Mouse (Mus musculus): Measurements from ENCODE around the gene Camk1. TPM values are rescaled to one million over a fixed set of nuclear protein-coding genes. Genes with fewer than 3 reads are reported as not detected.
A peak's percentile ranks its signal among the peaks of the same experiment; 100 is the strongest.
"Not testable (repeated sequence)": the region's sequence is repeated elsewhere in the genome, so short reads cannot be mapped to it uniquely, and the experiment has no call there.

Camk1 gene
- total RNA-seq, 2 experiments from 2014 or later: 51.8 to 53.2 TPM

DNA sequence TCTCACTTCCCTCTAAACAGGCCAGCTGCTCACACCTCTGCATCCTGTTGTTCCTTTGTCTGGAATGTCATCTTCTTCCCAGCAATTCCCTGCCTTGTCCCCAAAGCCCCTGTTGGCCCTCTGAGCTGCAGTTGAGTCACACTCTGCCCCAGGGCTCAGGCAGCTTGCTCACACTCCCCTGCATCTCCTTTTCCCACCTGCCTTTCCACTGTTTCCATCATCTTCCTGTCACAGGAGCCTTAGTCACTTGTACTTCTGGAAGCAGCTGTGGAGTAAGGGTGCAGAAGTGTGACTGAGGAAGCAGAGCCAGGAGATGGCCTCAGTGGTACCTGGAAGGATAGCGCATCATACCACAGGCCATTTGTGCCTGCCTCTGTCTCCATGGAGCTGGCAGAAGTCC, 18.5 kb upstream of the Camk1 start:
- no peak for DNase-seq (ENCODE audit: low spot score in 2 of 2)

GRCm38 (mm10) chr6:113361476-113361875, 17.7 kb upstream of the Camk1 start:
- no peak for DNase-seq (ENCODE audit: low spot score in 2 of 2)

- DNase-seq (ENCODE audit: low spot score in 2 of 2): no peak
These were observed 9.9 kb upstream of the Camk1 start for GRCm38 (mm10) chr6:113353696-113354095.

DNA sequence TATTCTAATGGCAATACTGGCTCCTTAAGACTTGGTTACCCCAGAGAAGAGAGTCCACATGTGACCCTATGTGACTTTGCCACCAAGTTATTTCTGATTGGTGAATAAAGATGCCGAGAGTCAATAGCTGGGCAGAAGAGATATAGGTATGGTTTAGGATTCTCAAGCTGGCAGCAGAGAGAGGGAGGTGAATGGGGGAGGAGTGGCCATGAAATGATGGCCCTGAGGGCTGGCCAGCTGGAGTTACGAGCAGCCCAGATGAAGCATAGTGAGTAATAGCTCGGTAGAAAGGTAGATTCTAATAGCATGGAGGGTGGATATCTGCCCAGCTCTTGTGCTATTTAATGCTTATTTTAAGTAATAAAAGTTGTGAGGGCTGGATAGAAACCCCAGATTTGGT, 9.0 kb upstream of the Camk1 start:
- no peak for DNase-seq (ENCODE audit: low spot score in 2 of 2)

DNA sequence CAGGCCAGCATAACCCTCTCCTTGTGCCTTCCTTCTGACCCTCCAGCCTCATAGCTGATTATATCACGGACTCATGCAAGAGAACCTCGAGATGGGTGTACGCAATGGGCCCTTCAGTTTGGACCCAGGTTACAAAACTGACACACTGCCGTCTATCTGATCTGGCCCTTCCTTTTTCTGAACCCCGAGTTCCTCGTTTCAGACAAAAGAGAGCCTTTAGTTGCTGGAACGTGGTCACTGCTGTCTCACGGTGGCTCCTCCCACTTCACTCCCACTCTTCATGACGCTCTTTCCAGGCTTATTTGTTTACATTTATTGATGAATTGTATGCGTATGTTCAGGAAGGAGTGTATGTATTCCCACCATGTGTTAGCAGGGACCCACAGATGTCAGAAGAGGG, 7.9 kb upstream of the Camk1 start:
- DNase-seq (ENCODE audit: low spot score in 2 of 2): no peak

DNA sequence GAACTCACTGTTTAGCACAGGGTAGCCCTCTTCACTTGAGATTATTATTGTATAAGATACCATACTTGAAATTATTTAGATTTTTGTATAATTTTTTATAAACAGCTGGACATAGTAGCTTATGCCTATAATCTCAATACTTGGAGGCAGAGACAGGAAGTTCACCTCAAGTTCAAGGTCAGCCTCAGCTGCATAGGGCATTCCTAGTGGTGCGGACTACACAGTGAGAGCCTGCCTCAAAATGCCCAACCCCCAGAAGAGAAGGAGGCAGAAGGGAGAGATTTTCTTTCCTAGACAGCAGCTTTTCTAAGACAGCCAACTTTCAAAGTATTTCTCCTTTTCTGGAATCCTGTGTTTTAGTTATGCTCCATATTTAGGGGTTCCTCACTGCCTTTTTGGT, 7.4 kb upstream of the Camk1 start:
- no peak for DNase-seq (ENCODE audit: low spot score in 2 of 2)

GRCm38 (mm10) chr6:113350538-113350937, 6.8 kb upstream of the Camk1 start:
- no peak for DNase-seq (ENCODE audit: low spot score in 2 of 2)

- no peak for DNase-seq (ENCODE audit: low spot score in 2 of 2)
These were observed 3.1 kb upstream of the Camk1 start for GRCm38 (mm10) chr6:113346897-113347296.

DNA sequence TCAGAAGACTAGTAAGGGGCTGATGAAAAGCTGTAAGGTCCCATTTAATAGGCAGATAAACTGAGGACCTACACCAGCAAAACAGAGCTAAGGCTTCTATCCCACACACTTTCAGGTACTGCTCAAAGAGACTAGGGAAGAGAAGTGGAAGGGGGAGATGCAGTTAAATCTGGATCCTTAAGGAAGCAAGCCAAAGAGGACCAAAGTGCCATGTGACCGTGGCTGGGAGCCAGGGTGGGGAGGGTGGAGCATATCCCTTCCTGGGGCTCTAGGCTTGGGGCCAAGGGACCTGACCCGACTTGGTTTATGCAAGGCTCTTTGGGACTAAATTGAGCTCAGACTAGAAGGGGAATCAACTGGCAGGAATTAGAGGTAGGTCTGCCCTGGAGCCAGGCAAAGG, 537 bp upstream of the Camk1 start:
- no peak for DNase-seq (ENCODE audit: low spot score in 2 of 2)

DNA sequence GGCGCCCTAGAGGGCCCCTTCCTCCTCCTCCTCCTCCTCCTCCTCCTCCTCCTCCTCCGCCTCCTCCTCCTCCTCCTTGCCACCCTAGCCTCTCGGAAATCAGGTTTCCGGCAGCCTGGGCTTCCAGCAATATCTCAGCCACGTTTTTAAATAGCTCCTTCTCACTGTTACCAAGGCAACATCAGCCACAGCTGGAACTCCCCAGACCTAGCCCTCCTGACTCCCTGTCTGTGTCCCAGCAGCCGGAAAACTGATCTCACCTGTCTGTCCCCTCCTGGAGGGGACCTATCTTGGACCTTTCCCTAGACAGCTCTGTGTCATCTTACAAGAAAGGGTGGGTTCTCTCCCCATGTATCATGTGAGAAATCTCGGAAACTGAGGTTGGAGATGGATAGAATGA, 1.5 kb downstream of the Camk1 start:
- no peak for DNase-seq (ENCODE audit: low spot score in 2 of 2)

DNA sequence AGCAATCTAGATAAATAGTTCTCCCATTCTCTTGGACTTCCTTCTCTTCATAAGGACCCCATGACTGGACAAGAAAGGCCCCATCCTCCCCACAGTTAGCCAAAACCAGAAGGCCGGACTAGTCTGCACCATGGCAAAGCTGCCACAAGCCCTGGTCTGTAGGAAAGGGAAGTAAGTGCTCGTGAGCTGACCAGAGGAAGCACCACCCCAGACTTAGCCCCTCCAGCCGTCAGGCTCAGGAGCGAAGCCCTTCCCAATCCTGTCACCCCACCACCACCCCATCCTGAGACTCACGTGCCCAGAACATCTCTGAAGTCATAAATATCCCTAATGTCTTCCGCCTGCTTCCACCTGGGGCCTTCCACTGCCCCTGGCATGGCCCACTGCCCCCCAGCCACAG, 2.2 kb downstream of the Camk1 start:
- DNase-seq (ENCODE audit: low spot score in 2 of 2): no peak

- no peak for DNase-seq (ENCODE audit: low spot score in 2 of 2)
These were observed 6.7 kb downstream of the Camk1 start for GRCm38 (mm10) chr6:113336852-113337620.

- no peak for DNase-seq (ENCODE audit: low spot score in 2 of 2)
These were observed 9.6 kb downstream of the Camk1 start for GRCm38 (mm10) chr6:113334216-113334615.

- DNase-seq (ENCODE audit: low spot score in 2 of 2): peak in 1 of 2 experiments; percentile 66
These were observed 10.4 kb downstream of the Camk1 start for GRCm38 (mm10) chr6:113333137-113333950.

GRCm38 (mm10) chr6:113332734-113333133, 11.1 kb downstream of the Camk1 start:
- not testable (repeated sequence) for DNase-seq (ENCODE audit: low spot score in 2 of 2)

GRCm38 (mm10) chr6:113331721-113332120, 12.1 kb downstream of the Camk1 start:
- no peak for DNase-seq (ENCODE audit: low spot score in 2 of 2)

DNA sequence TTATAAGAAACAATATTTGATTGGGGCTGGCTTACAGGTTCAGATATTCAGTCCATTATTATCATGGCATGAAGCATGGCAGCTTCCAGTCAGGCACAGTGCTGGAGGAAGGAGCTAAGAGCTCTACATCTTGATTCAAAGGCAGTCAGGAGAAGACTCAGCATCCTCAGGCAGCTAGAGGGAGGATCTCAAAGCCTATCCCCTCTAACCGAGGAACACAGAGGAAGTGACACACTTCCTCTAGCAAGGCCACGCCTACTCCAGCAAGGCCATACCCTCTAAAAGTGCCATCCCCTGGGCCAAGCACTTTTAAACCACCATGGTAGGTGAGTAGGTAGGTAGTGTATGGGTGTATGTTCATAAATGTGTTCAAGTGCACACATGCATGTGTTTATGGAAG, 13.2 kb downstream of the Camk1 start:
- no peak for DNase-seq (ENCODE audit: low spot score in 2 of 2)

GRCm38 (mm10) chr6:113329396-113329795, 14.4 kb downstream of the Camk1 start:
- DNase-seq (ENCODE audit: low spot score in 2 of 2): no peak

GRCm38 (mm10) chr6:113326533-113327315, 17.1 kb downstream of the Camk1 start, which contains the start of gene Ogg1:
Gene Ogg1, plus strand, starts transcription at chr6:113326972.
- DNase-seq (ENCODE audit: low spot score in 2 of 2): peak; percentile 99

- no peak for DNase-seq (ENCODE audit: low spot score in 2 of 2)
These were observed 27.8 kb downstream of the Camk1 start for GRCm38 (mm10) chr6:113315972-113316371.

- DNase-seq (ENCODE audit: low spot score in 2 of 2): peak in 1 of 2 experiments; percentile 75
These were observed 35.6 kb downstream of the Camk1 start for GRCm38 (mm10) chr6:113308141-113308540.
